Mouse (Mus musculus): ENCODE results near the gene P4hb.

DNA sequence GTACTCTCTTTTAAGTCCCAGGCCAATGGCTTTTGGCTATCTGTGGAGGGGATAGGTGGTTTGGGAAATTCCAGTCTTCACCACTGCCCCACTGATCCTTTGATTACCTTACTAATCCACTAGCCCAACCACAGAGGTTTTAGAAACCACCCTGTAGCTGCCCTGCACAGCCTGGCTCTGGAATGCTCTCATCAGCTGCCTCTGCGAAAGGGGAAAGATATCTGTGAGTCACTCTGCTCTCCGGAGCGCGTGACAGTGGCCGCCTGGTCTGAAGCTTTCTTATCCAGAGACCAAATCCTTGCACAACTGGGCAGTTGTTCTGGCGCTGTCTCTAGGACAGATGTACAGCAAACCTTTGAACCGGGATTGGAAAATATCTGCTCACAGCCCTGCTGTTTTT, 18.2 kb downstream of the P4hb start:
- TF ChIP-seq CTCF (IDR thresholded peaks at IDR 0.05; ENCODE audit: borderline replicate concordance, insufficient read depth, low read depth, low read length) (no peak), POLR2A (IDR thresholded peaks at IDR 0.05; ENCODE audit: borderline replicate concordance, insufficient read depth, low read length) (no peak)

Measured in cerebellum, adult 2 months (tissue).